Mouse (Mus musculus) cerebellum, adult 2 months (tissue): ENCODE measurements around the gene Psmb9.

ENCODE experiments used
- CTCF ChIP-seq: fragments of 200-500 bp; IDR thresholded peaks from 2 replicates; pipeline ENCODE4 v1.5.1; 2011; ENCODE audit warnings: low read depth, mild to moderate bottlenecking, control low read depth, low read length, moderate library complexity, borderline replicate concordance; ENCODE audit not compliant: insufficient read depth
- POLR2A ChIP-seq: fragments of 200-500 bp; IDR thresholded peaks from 2 replicates; pipeline ENCODE4 v1.6.1; 2011; ENCODE audit warnings: low read length, control low read depth, borderline replicate concordance; ENCODE audit not compliant: insufficient read depth

- TF ChIP-seq POLR2A (no peak), CTCF (no peak)
These were observed 15.9 kb upstream of the Psmb9 start, which contains the start of gene Tap2 for GRCm38 (mm10) chr17:34203444-34203843.
